Mouse (Mus musculus) bone marrow macrophage, adult 2 months (primary cell): Measurements from ENCODE around the gene Sapcd1. TPM values are rescaled to one million over a fixed set of nuclear protein-coding genes. Genes with fewer than 3 reads are reported as not detected.
"Not testable (repeated sequence)": the region's sequence is repeated elsewhere in the genome, so short reads cannot be mapped to it uniquely, and the experiment has no call there.

ENCODE experiments used
- H3K27ac ChIP-seq: 2 replicates; pipeline ENCODE4 v1.5.1; 2012; ENCODE audit warnings: low read depth, low read length; ENCODE audit not compliant: insufficient read depth
- H3K4me1 ChIP-seq: 2 replicates; pipeline ENCODE4 v1.6.1; 2012; ENCODE audit warnings: low read length; ENCODE audit not compliant: control insufficient read depth, insufficient read depth
- H3K4me3 ChIP-seq: 2 replicates; pipeline ENCODE4 v1.5.1; 2012; ENCODE audit warnings: mild to moderate bottlenecking, low read length, moderate library complexity; ENCODE audit not compliant: insufficient read depth
- CTCF ChIP-seq: IDR thresholded peaks from 2 replicates; pipeline ENCODE4 v1.5.1; 2012; ENCODE audit warnings: low read depth, mild to moderate bottlenecking, low read length, moderate library complexity
- POLR2A ChIP-seq: IDR thresholded peaks from 2 replicates; pipeline ENCODE4 v1.6.1; 2012; ENCODE audit warnings: mild to moderate bottlenecking, low read depth, low read length, borderline replicate concordance
- polyA plus RNA-seq: library from polyadenylated mRNA; stranded (reverse); fragments of >200 nt; gene quantifications from 2 replicates; pipeline ENCODE4 v1.2.4, GENCODE M21; 2012; ENCODE audit not compliant: missing spikeins, insufficient read depth, insufficient read length

Sapcd1 gene
- polyA plus RNA-seq, 1 experiment, result not detected

GRCm38 (mm10) chr17:35001452-35002152 is 26.2 kb downstream of the Sapcd1 start:
- peak overlapping the region; percentile 96 for H3K27ac ChIP-seq
- no peak for TF ChIP-seq CTCF
- no peak for TF ChIP-seq POLR2A
- peak overlapping the region; percentile 91 for H3K4me3 ChIP-seq
- H3K4me1 ChIP-seq, result peaks cover 21% of the 10 kb centered on the region

GRCm38 (mm10) chr17:35000717-35001451 is 26.9 kb downstream of the Sapcd1 start, which contains the start of gene Vars:
Gene Vars (plus strand): TSS chr17:35000987.
- H3K4me1 ChIP-seq, result peaks cover 21% of the 10 kb centered on the region
- H3K4me3 ChIP-seq, result peak within 1 kb of the TSS; percentile 91
- no peak for TF ChIP-seq POLR2A
- TF ChIP-seq CTCF, result no peak
- H3K27ac ChIP-seq, result peak within 1 kb of the TSS; percentile 96

- peak overlapping the region; percentile 96 for H3K27ac ChIP-seq
- peak overlapping the region; percentile 91 for H3K4me3 ChIP-seq
- peaks cover 21% of the 10 kb centered on the region for H3K4me1 ChIP-seq
Observed at GRCm38 (mm10) chr17:34999871-35000716, 27.7 kb downstream of the Sapcd1 start.

GRCm38 (mm10) chr17:34998526-34999430 is 29.0 kb downstream of the Sapcd1 start:
- TF ChIP-seq POLR2A, result 0 out of 2 replicates have a peak, but pooled peaks have one; percentile 60
- TF ChIP-seq CTCF, result no peak
- Histone ChIP-seq H3K4me1 (peaks cover 21% of the 10 kb centered on the region), H3K4me3 (peak overlapping the region; percentile 68), H3K27ac (peak overlapping the region; percentile 95)

DNA sequence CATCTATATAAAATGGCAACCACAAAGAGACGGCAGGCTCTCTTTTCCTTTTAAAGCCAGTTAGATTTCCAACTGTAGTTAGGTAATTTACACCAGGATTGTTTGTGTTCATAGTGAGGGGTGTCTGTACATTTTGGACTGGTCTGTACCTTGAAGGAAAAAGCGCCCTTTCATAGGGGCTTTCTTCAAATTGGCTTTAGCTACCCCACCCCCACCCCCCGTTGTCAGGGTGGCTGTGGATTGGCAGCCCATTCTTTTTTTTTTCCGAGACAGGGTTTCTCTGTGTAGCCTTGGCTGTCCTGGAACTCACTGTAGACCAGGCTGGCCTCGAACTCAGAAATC is 30.7 kb downstream of the Sapcd1 start:
- TF ChIP-seq CTCF (no peak), POLR2A (no peak)
- Histone ChIP-seq H3K27ac (no peak overlapping the region), H3K4me1 (peaks cover 14% of the 10 kb centered on the region), H3K4me3 (no peak overlapping the region)

GRCm38 (mm10) chr17:34996411-34997141 is 31.2 kb downstream of the Sapcd1 start:
- Histone ChIP-seq H3K27ac (no peak overlapping the region), H3K4me3 (no peak overlapping the region), H3K4me1 (peaks cover 14% of the 10 kb centered on the region)
- TF ChIP-seq POLR2A (no peak), CTCF (no peak)

- H3K4me3 ChIP-seq, H3K27ac ChIP-seq: not testable (repeated sequence)
Observed at GRCm38 (mm10) chr17:34995927-34996326, 31.9 kb downstream of the Sapcd1 start.

DNA sequence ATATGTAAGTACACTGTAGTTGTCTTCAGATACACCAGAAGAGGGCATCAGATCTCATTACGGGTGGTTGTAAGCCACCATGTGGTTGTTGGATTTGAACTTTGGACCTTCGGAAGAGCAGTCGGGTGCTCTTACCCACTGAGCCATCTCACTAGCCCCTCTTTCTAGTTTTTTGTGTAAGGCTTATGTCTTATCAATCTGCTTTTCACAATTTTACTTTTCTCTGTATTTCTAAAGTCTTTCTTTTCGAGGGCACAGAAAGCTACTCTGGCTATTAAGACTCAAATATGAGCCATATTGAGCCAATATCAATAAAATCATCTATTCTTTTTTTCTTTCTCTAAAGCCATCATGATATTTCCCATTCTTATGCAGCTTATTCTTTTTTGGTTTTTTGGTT is 32.6 kb downstream of the Sapcd1 start:
- H3K27ac ChIP-seq, H3K4me3 ChIP-seq: not testable (repeated sequence)
- H3K4me1 ChIP-seq, result peaks cover 14% of the 10 kb centered on the region

More at GRCm38 (mm10) chr17:34995927-34996326, 31.9 kb downstream of the Sapcd1 start:
- H3K4me1 ChIP-seq, result peaks cover 14% of the 10 kb centered on the region

GRCm38 (mm10) chr17:34994751-34995150 is 33.1 kb downstream of the Sapcd1 start:
- peaks cover 14% of the 10 kb centered on the region for H3K4me1 ChIP-seq
- no peak overlapping the region for H3K27ac ChIP-seq
- H3K4me3 ChIP-seq, result no peak overlapping the region
- TF ChIP-seq CTCF (no peak), POLR2A (no peak)
